Comparison of ENCODE assay signal across 9 mouse cellular contexts in the genomic region with DNA sequence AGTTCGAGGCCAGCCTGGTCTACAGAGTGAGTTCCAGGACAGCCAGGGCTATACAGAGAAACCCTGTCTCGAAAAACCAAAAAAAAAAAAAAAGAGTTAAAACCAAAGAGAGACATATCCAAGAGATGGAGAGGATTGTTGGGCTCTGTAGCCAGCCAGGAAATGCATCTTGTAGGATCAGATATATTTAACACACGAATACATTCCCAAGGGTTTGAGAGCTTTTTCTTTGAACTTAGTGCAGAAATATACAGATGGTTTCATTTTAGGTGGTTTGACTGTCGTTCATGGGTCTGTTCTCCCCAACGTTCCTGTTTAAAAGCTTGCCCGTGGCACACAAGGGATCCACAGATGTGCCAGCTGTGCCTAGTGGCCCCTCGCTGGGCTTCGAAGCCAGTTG. TPM values are rescaled to one million over a fixed set of nuclear protein-coding genes. Genes with fewer than 3 reads are reported as not detected.
DNase-seq lines count a peak whose midpoint lies in the region; ATAC-seq and TF ChIP-seq lines count a peak whose summit lies in the region.
"Had no signal": no experiment of that assay in that cellular context is flagged by ENCODE, and none has a peak within 500 bp of the region (broad histone marks: within the 10 kb centered on the region; RNA-seq: fewer than 3 reads in every experiment).

No protein-coding gene starts in this region.

- H3K9ac ChIP-seq in kidney, postnatal 0 days (ENCODE audit: low read depth, low read length), result 0 out of 2 replicates have a peak overlapping the region, but pooled peaks have one; percentile 19
- no peak overlapping the region for H3K9ac ChIP-seq in embryonic facial prominence, embryonic 14.5 days (ENCODE audit: low read depth, low read length)
- H3K9ac ChIP-seq in intestine, embryonic 15.5 days, result no peak overlapping the region
- H3K9ac ChIP-seq in midbrain, postnatal 0 days (replicated peaks; ENCODE audit: low read length, poor library complexity, severe bottlenecking), result no peak overlapping the region
- H3K9ac ChIP-seq: neural tube, embryonic 12.5 days had no signal

- H3K4me3 ChIP-seq in kidney, postnatal 0 days (replicated peaks; ENCODE audit: low read depth, low read length), result no peak overlapping the region
- no peak overlapping the region for H3K4me3 ChIP-seq in embryonic facial prominence, embryonic 14.5 days (ENCODE audit: low read depth, low read length)
- H3K4me3 ChIP-seq in intestine, embryonic 15.5 days (replicated peaks), result no peak overlapping the region
- no peak overlapping the region for H3K4me3 ChIP-seq in midbrain, postnatal 0 days (ENCODE audit: low read depth, low read length)
- H3K4me3 ChIP-seq: neural tube, embryonic 12.5 days had no signal

- DNase-seq in kidney, postnatal 0 days (ENCODE audit: low spot score), result no peak
- DNase-seq in kidney, postnatal 25 days, result no peak
- peak; percentile 80 for DNase-seq in embryonic facial prominence, embryonic 14.5 days (ENCODE audit: low spot score)
- no peak for DNase-seq in midbrain, postnatal 0 days (ENCODE audit: low spot score)
- DNase-seq in cerebellum, postnatal 14 days, result no peak
- DNase-seq in adrenal gland, postnatal 14 days, result no peak
- no peak for DNase-seq in spleen, adult 12 weeks (ENCODE audit: low spot score)

- H3K27me3 ChIP-seq in kidney, postnatal 0 days (ENCODE audit: insufficient read depth, low read length), result no peaks in the 10 kb centered on the region
- no peaks in the 10 kb centered on the region for H3K27me3 ChIP-seq in embryonic facial prominence, embryonic 14.5 days (replicated peaks; ENCODE audit: control insufficient read depth, insufficient read depth, low read length)
- H3K27me3 ChIP-seq in intestine, embryonic 15.5 days (replicated peaks), result no peaks in the 10 kb centered on the region
- H3K27me3 ChIP-seq in midbrain, postnatal 0 days (ENCODE audit: insufficient read depth, low read length), result no peaks in the 10 kb centered on the region
- H3K27me3 ChIP-seq: neural tube, embryonic 12.5 days had no signal

- no peaks in the 10 kb centered on the region for H3K9me3 ChIP-seq in kidney, postnatal 0 days (replicated peaks; ENCODE audit: low read length)
- no peaks in the 10 kb centered on the region for H3K9me3 ChIP-seq in embryonic facial prominence, embryonic 14.5 days (ENCODE audit: control insufficient read depth, low read length)
- H3K9me3 ChIP-seq in intestine, embryonic 15.5 days, result no peaks in the 10 kb centered on the region
- no peaks in the 10 kb centered on the region for H3K9me3 ChIP-seq in midbrain, postnatal 0 days (ENCODE audit: low read length)
- H3K9me3 ChIP-seq: neural tube, embryonic 12.5 days had no signal

- H3K4me2 ChIP-seq in kidney, postnatal 0 days (ENCODE audit: low read length), result no peak overlapping the region
- H3K4me2 ChIP-seq in embryonic facial prominence, embryonic 14.5 days (ENCODE audit: low read depth, low read length), result no peak overlapping the region
- H3K4me2 ChIP-seq in intestine, embryonic 15.5 days (replicated peaks), result no peak overlapping the region
- no peak overlapping the region for H3K4me2 ChIP-seq in midbrain, postnatal 0 days (ENCODE audit: low read depth, low read length, poor library complexity, severe bottlenecking)
- H3K4me2 ChIP-seq: neural tube, embryonic 12.5 days had no signal

- no peaks in the 10 kb centered on the region for H3K36me3 ChIP-seq in kidney, postnatal 0 days (ENCODE audit: insufficient read depth, low read length)
- no peaks in the 10 kb centered on the region for H3K36me3 ChIP-seq in embryonic facial prominence, embryonic 14.5 days (ENCODE audit: control insufficient read depth, insufficient read depth, low read length)
- no peaks in the 10 kb centered on the region for H3K36me3 ChIP-seq in intestine, embryonic 15.5 days
- H3K36me3 ChIP-seq in midbrain, postnatal 0 days (ENCODE audit: insufficient read depth, low read length), result no peaks in the 10 kb centered on the region
- H3K36me3 ChIP-seq: neural tube, embryonic 12.5 days had no signal

- H3K4me1 ChIP-seq in kidney, postnatal 0 days (replicated peaks; ENCODE audit: insufficient read depth, low read length), result peaks cover 42% of the 10 kb centered on the region
- peaks cover 73% of the 10 kb centered on the region for H3K4me1 ChIP-seq in embryonic facial prominence, embryonic 14.5 days (ENCODE audit: control insufficient read depth, insufficient read depth, low read length)
- H3K4me1 ChIP-seq in intestine, embryonic 15.5 days (replicated peaks), result peaks cover 51% of the 10 kb centered on the region
- peaks cover 35% of the 10 kb centered on the region; the same call in 1 of the 2 replicates for H3K4me1 ChIP-seq in midbrain, postnatal 0 days (ENCODE audit: insufficient read depth, low read length)

- 67% methylated on average over 7 of the region's 8 CpGs for WGBS in kidney, postnatal 0 days
- WGBS in embryonic facial prominence, embryonic 14.5 days, result 25% methylated on average over 8 of the region's 8 CpGs
- WGBS in intestine, embryonic 15.5 days, result 65% methylated on average over 8 of the region's 8 CpGs
- 58% methylated on average over 8 of the region's 8 CpGs for whole genome bisulfite sequencing in midbrain, postnatal 0 days

- no peak for ATAC-seq in kidney, postnatal 0 days (replicated peaks; ENCODE audit: low FRiP score, low read depth)
- ATAC-seq in embryonic facial prominence, embryonic 14.5 days (ENCODE audit: low read depth), result no peak
- no peak for ATAC-seq in intestine, embryonic 15.5 days
- no peak for ATAC-seq in midbrain, postnatal 0 days (ENCODE audit: low FRiP score)

- H3K27ac ChIP-seq in kidney, postnatal 0 days, result peak overlapping the region; percentile 80
- peak overlapping the region; percentile 80 for H3K27ac ChIP-seq in embryonic facial prominence, embryonic 14.5 days (replicated peaks; ENCODE audit: low read depth, low read length)
- H3K27ac ChIP-seq in intestine, embryonic 15.5 days, result peak overlapping the region; percentile 56; the same call in 1 of the 2 replicates
- H3K27ac ChIP-seq in midbrain, postnatal 0 days (ENCODE audit: low read depth, low read length), result peak overlapping the region; percentile 71

- no peak for TF ChIP-seq CTCF in kidney, postnatal 0 days (IDR thresholded peaks at IDR 0.05; ENCODE audit: low read depth)
- no peak for TF ChIP-seq CTCF in midbrain, postnatal 0 days (IDR thresholded peaks at IDR 0.05)

RNA-seq across cellular contexts. Expression of gene Abhd2, which starts 39.2 kb away (rescaled TPM):
- polyA plus RNA-seq in kidney, postnatal 0 days (2015; fragmentation: Nextera tagmentation; extraction: Ambion mirVana), result 17.4 and 17.6 TPM in 2 replicates
- polyA plus RNA-seq in embryonic facial prominence, embryonic 14.5 days (2014; fragmentation: Nextera tagmentation; extraction: Ambion mirVana), result 14.2 and 14.5 TPM in 2 replicates
- polyA plus RNA-seq in intestine, embryonic 15.5 days (2015; fragmentation: Nextera tagmentation; extraction: Ambion mirVana), result 14.3 and 16.3 TPM in 2 replicates
- 83.2 and 85.7 TPM in 2 replicates for total RNA-seq in midbrain, postnatal 0 days (2014; rRNA removed)
- polyA plus RNA-seq in midbrain, postnatal 0 days (2015; fragmentation: Nextera tagmentation; extraction: Ambion mirVana), result 18.1 and 23.0 TPM in 2 replicates
- total RNA-seq in adrenal gland, postnatal 14 days (2021), result 485 and 569 TPM in 2 replicates
